Mouse (Mus musculus): Measurements from ENCODE around the gene Gm49320. TPM values are rescaled to one million over a fixed set of nuclear protein-coding genes. Genes with fewer than 3 reads are reported as not detected.

Gene Gm49320
- polyA plus RNA-seq, 1 experiment = 0.64 TPM

DNA sequence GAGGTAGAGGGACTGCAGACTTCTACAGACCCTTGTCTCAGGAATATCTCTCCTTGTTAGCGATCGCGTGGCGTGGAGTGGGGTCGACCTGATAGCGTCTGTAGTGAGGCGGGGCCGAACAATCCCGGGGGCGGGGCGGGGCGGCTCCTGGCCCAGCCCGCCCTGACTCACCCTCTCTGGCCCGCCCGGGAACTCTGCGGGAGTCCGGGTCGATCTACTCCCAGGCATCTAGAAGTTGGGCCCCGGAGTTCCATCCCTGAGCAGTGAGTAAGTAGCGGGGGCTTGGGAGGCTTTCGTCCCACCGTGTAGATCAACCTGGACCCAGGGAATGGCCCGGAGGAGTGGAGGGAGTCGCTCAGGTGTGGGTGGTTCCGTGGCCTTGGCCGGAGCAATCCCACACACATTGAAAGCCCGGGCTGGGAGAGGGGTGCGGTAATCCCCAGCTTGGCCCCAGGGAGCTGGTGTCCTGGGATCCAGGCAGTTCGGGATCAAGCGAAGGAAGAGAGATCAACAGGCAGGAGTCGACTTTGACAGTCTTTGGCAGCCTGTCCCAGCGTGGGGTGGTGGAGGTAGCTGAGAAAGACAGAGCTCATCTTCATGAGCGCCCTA is 11.8 kb upstream of the Gm49320 start, which contains the start of gene Lrrc8e:
Lrrc8e (plus strand) TSS at position 89 of the 609 bp plus-strand sequence.
- Histone ChIP-seq H3K36me3 (ENCODE audit: control insufficient read depth, insufficient read depth, low read length) (no peaks in the 10 kb centered on the region), H3K27ac (ENCODE audit: control insufficient read depth, insufficient read depth, low read depth, low read length) (no peak within 1 kb of the TSS), H3K27me3 (ENCODE audit: control insufficient read depth, insufficient read depth, low read length) (no peaks in the 10 kb centered on the region), H3K4me1 (ENCODE audit: control insufficient read depth, insufficient read depth, low read length) (peaks cover 11% of the 10 kb centered on the region), H3K4me3 (ENCODE audit: control insufficient read depth, low read depth, low read length) (peak within 1 kb of the TSS; percentile 5; the same call in 1 of the 2 replicates)
- no peak for TF ChIP-seq POLR2A (IDR thresholded peaks at IDR 0.05; ENCODE audit: control insufficient read depth, low read depth, low read length)
- TF ChIP-seq CTCF (IDR thresholded peaks at IDR 0.05; ENCODE audit: control insufficient read depth, insufficient read depth, insufficient replicate concordance, low read depth, low read length) = no peak

DNA sequence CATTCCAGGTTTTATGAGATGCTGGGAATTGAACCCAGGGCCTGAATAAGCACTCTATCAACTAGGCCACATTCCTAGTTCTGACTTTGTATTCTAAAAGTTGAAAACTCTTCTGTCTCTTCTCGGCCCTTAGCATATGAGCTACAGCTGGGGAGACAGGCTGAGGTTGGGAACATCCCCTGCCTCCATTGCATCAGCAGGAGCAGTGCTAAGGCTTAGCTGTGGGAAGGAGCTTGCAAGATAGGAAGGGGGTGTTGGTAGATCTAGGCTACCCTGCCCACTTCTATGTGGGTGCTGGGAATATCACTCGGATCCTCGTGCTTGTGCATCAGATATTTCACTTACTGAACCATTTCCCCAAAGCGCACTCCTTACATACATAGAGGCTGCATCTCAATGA is 10.7 kb upstream of the Gm49320 start:
- H3K4me3 ChIP-seq (ENCODE audit: control insufficient read depth, low read depth, low read length) = no peak overlapping the region
- H3K4me1 ChIP-seq (ENCODE audit: control insufficient read depth, insufficient read depth, low read length) = peaks cover 11% of the 10 kb centered on the region
- no peaks in the 10 kb centered on the region for H3K36me3 ChIP-seq (ENCODE audit: control insufficient read depth, insufficient read depth, low read length)
- no peaks in the 10 kb centered on the region for H3K27me3 ChIP-seq (ENCODE audit: control insufficient read depth, insufficient read depth, low read length)
- TF ChIP-seq POLR2A (IDR thresholded peaks at IDR 0.05; ENCODE audit: control insufficient read depth, low read depth, low read length) = no peak
- no peak for TF ChIP-seq CTCF (IDR thresholded peaks at IDR 0.05; ENCODE audit: control insufficient read depth, insufficient read depth, insufficient replicate concordance, low read depth, low read length)
- H3K27ac ChIP-seq (ENCODE audit: control insufficient read depth, insufficient read depth, low read depth, low read length) = no peak overlapping the region

DNA sequence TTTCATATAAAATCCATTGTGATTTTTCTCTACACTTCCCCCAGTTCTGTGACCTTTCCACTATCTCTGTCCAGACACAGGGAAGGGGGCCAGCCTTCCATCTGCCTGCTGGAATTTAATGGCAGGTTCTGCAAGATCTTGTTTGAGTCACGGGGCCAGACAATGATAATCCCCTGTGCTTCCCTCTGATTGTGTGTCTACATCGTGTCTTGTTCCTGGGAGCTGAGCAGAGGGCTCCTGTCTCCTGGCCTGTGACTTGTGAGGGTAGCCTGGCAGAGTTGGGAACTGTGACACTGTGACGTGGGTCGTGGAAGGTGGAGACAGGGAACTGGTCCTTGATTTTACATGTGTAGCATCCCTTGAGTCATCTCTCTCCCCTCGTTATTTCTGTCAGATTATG is 8.9 kb upstream of the Gm49320 start:
- TF ChIP-seq CTCF (IDR thresholded peaks at IDR 0.05; ENCODE audit: control insufficient read depth, insufficient read depth, insufficient replicate concordance, low read depth, low read length) = no peak
- TF ChIP-seq POLR2A (IDR thresholded peaks at IDR 0.05; ENCODE audit: control insufficient read depth, low read depth, low read length) = no peak
- no peaks in the 10 kb centered on the region for H3K36me3 ChIP-seq (ENCODE audit: control insufficient read depth, insufficient read depth, low read length)
- H3K27me3 ChIP-seq (ENCODE audit: control insufficient read depth, insufficient read depth, low read length) = no peaks in the 10 kb centered on the region
- no peak overlapping the region for H3K27ac ChIP-seq (ENCODE audit: control insufficient read depth, insufficient read depth, low read depth, low read length)
- no peak overlapping the region for H3K4me3 ChIP-seq (ENCODE audit: control insufficient read depth, low read depth, low read length)
- H3K4me1 ChIP-seq (ENCODE audit: control insufficient read depth, insufficient read depth, low read length) = peaks cover 11% of the 10 kb centered on the region

DNA sequence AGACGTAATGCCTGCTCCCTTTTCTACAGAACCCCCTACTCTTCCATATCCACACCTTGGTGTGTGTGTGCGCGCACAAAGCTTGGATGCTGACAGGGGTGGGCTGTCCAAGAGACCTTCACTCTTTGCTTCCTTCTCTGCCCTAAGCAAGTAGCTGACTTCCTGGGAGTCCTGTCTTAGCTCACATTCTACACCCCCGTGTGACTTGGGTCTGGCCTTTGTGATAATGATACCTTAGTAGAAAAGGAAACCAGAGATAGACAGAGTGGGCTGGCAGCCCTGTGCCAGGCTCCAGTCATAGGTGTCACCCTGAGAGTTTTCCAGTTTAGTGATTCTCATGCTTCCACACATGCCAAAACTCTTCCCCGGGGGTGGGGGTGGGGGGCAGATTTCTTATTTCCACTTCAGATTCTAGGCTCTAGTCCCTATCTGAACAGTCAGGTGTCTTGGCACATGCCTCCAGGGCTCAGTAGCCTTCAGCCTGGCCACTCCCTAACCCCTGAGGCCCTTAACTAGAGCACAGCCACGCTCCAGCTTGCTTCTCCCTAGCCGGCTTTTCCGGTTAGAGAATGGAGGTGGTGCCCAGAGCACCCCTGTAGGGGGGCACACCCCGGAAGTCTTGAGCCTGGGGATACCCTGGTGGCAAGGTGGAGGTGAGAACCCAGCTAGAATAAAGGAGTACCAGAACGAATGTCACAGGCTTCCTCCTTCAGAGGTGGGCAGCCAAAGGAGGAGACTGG is 7.9 kb upstream of the Gm49320 start:
- TF ChIP-seq POLR2A (IDR thresholded peaks at IDR 0.05; ENCODE audit: control insufficient read depth, low read depth, low read length) (no peak), CTCF (IDR thresholded peaks at IDR 0.05; ENCODE audit: control insufficient read depth, insufficient read depth, insufficient replicate concordance, low read depth, low read length) (no peak)
- Histone ChIP-seq H3K4me1 (ENCODE audit: control insufficient read depth, insufficient read depth, low read length) (peaks cover 11% of the 10 kb centered on the region), H3K36me3 (ENCODE audit: control insufficient read depth, insufficient read depth, low read length) (no peaks in the 10 kb centered on the region), H3K27ac (ENCODE audit: control insufficient read depth, insufficient read depth, low read depth, low read length) (no peak overlapping the region), H3K4me3 (ENCODE audit: control insufficient read depth, low read depth, low read length) (no peak overlapping the region), H3K27me3 (ENCODE audit: control insufficient read depth, insufficient read depth, low read length) (no peaks in the 10 kb centered on the region)

DNA sequence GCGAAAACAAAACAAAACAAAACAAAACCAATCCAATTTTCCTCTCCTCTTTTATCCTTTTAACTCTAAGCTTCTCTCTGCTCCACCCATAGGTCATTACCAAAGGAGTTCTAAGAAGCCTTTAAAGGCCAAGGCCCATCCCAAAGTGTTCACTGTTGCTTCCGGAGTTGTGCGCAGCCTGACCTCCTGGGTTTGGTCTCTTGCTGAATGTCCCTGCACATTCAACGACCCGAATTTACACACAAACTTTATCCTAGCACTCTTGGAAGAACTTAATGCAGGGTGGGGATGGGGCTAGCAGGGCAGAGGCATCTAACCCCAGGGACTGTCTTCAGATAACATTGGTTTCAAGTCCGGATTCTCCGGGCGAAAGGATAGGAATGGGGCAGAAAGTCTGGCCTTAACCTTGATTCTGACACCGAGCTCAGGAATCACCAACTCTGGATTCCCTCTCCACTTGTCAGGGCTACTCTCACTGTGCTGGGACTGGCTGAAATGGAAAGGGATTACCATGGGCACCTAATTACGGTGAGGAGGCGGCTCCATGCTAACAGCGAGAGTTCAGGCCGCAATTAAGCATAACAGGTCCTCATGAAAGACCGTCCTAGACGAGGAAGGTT is 741 bp upstream of the Gm49320 start:
- H3K27me3 ChIP-seq (ENCODE audit: control insufficient read depth, insufficient read depth, low read length) = no peaks in the 10 kb centered on the region
- peaks cover 3% of the 10 kb centered on the region; the same call in 1 of the 2 replicates for H3K4me1 ChIP-seq (ENCODE audit: control insufficient read depth, insufficient read depth, low read length)
- no peaks in the 10 kb centered on the region for H3K36me3 ChIP-seq (ENCODE audit: control insufficient read depth, insufficient read depth, low read length)
- TF ChIP-seq POLR2A (IDR thresholded peaks at IDR 0.05; ENCODE audit: control insufficient read depth, low read depth, low read length) (no peak), CTCF (IDR thresholded peaks at IDR 0.05; ENCODE audit: control insufficient read depth, insufficient read depth, insufficient replicate concordance, low read depth, low read length) (no peak)
- H3K27ac ChIP-seq (ENCODE audit: control insufficient read depth, insufficient read depth, low read depth, low read length) = peak overlapping the region; percentile 95
- peak overlapping the region; percentile 96 for H3K4me3 ChIP-seq (ENCODE audit: control insufficient read depth, low read depth, low read length)

DNA sequence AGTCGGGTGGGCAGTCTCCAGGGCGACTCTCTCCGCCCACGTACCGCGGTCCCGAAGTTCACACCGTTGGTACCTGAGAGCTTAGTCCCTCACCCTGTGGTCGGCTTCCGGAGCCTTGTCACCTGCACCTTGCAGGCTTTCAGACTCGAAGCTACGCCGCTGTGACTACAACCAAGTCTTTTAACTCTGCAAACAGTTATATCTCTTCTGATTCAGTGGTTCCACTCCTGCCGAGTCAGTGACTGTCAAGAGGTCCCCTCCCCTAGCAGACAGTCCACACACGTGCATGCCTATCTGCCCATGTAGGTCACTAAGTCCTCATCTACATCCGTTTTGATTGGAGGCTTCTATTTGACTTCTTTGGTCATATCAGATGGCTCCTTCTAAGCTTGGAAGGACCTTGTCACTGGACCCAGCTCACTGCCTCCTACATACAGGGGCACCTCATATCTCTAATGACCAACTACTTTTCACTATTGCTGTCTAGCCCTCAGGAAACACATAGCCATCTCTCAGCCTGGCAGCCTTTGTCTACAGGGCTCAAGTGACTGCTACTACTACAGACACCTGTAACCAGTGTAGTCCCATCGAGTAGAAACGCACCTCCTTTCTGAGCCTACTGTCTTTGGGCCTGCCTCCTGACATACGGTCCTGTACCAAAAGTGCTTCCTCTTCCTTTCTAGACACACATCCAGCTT is 677 bp downstream of the Gm49320 start:
- TF ChIP-seq POLR2A (IDR thresholded peaks at IDR 0.05; ENCODE audit: control insufficient read depth, low read depth, low read length) (peak; percentile 19; the same call in 1 of the 2 replicates), CTCF (IDR thresholded peaks at IDR 0.05; ENCODE audit: control insufficient read depth, insufficient read depth, insufficient replicate concordance, low read depth, low read length) (no peak)
- Histone ChIP-seq H3K27ac (ENCODE audit: control insufficient read depth, insufficient read depth, low read depth, low read length) (peak overlapping the region; percentile 86), H3K36me3 (ENCODE audit: control insufficient read depth, insufficient read depth, low read length) (no peaks in the 10 kb centered on the region), H3K27me3 (ENCODE audit: control insufficient read depth, insufficient read depth, low read length) (no peaks in the 10 kb centered on the region), H3K4me3 (ENCODE audit: control insufficient read depth, low read depth, low read length) (peak overlapping the region; percentile 96), H3K4me1 (ENCODE audit: control insufficient read depth, insufficient read depth, low read length) (peaks cover 3% of the 10 kb centered on the region; the same call in 1 of the 2 replicates)

Data from testis, adult 2 months (tissue).